Mouse (Mus musculus) adrenal gland (tissue): ENCODE data around the gene Ino80.

Experiments used
- intact Hi-C: fragments of 180-260 bp; cut with DNase I; formaldehyde crosslinking; loops from one replicate; pipeline ENCODE4 v1.15.1; 2025

Gene Ino80

DNA sequence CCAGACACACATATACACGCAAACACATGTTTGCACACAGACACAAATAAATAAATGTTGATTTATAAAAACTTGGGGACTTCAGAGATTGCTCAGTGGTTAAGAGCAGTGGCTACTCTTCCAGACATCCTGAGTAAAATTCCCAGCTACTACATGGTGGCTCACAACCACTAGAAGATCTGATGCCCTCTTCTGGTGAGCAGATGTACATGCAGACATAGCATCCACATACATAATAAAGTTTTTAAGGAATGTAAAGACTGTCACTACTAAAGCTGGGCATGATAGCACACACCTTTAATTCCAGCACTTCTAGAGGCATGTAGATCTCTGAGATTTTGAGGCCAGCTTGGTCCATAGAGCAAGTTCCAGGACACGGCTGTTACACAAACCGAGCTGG is 16.5 kb downstream of the Ino80 start:
- intact Hi-C loops, result no loop called here

DNA sequence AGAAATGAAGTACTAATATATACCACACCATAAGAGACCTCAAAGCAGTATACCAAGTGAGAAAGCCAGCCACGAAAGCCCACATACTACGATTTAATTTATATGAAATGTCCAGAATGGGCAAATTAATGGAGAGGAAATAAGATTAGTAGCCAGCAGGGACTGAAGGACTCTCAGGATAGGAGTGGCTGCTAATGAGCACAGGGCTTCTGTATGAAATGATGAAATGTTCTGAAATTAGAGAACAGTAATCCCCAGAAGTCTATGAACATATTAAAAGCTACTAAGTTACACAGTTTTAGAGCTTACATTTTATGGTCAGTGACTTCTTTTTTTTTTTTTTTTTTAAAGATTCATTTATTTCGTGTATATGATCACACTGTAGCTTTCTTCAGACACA is 22.9 kb downstream of the Ino80 start:
- intact Hi-C loops, result no loop called here

DNA sequence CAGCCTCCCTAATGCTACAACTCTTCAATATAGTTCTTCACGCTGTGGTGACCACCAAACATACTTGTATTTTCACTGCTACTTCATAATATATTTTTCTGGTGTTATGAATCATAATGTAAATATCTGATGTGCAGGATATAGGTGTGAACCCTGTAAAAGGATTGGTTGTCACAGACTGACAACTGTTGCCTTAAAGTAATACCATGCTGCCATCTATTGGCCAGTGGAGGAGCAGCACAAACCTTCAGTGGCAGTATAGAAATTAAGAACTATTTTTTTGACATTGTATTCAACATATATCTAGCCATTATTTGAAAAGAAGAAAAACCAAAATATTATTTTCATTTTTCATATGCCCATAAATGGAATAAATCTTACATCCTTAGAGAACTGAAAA is 40.5 kb downstream of the Ino80 start:
- intact Hi-C loops, result loop anchor here (5.0 kb wide), 1 partner anchor 135 kb away; no protein-coding TSS in a partner anchor

DNA sequence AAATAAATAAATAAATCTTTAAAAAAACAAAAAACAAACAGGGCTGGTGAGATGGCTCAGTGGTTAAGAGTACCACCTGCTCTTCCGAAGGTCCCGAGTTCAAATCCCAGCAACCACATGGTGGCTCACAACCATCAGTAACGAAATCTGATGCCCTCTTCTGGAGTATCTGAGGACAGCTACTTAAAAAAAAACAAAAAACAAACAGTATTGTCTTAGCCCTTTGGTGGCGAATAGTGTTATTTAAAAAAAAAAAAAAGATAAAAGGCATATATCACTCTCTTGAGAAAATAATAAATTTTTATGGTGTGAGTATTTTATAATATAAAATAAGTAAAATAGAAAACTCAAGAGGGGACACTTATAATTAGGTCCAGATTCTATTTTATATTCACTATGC is 41.0 kb downstream of the Ino80 start:
- intact Hi-C loops, result loop anchor here (5.0 kb wide), 1 partner anchor 134 kb away; no protein-coding TSS in a partner anchor

DNA sequence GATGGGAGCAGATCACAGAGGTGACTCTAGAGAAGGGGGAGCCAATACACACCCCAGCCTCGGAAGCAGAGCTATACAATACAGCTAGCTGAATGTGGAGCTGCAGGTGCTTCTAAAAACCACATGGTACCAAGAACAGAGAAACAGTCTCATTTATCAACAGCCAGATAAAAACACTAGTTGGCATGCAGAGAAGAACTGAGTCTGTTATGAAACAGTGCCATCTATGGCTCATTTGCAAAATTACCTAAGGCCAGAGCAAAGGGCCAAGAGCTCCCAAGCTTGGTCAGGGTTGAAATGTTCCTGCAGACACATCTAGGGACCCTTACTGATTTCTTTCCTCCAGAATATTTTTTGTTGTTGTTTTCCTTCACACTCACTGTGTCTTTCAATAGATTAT is 63.7 kb downstream of the Ino80 start:
- intact Hi-C loops, result loop anchor here (5.0 kb wide), 1 partner anchor 77 kb away; no protein-coding TSS in a partner anchor

DNA sequence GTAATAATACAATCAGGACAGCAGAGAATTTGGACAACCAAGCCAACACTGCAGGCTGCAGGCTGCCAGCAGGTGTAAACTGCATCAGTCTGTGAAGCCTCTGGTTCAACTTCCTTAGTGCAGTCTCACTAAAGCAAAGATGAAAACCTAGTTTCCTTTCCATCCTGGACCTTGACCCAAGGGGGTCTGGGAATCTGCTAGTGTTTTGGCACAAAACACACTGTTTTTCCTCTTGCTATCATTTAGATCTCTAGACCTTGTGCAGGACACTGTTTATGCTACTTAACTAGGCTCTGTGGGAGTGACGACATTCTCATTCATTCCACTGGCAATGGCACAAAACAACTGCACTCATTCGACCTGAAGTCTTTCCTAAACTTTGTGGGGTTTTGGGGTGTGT is 65.8 kb downstream of the Ino80 start:
- intact Hi-C loops, result loop anchor here (2.0 to 5.0 kb wide), 2 partner anchors 74 to 113 kb away; no protein-coding TSS in a partner anchor

DNA sequence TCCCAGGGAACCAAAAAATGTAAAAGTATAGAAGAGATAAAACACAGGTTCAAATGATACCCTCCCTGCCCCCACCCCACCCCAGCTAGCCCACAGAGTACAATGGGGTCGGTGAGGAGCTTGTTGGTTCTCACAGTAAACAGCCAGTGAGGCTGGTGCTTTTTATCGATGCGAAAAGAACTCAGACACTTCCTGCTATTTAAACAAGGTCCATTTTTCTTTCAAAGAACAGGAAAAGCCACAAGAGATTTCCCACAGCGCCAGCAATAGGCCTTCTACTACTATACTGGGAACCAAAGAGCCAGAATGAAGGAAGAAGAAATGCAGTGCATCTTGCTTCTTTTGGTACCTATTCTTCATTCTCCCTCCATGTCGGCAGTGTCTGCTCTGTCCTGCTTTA is 66.5 kb downstream of the Ino80 start:
- intact Hi-C loops, result loop anchor here (2.0 to 5.0 kb wide), 2 partner anchors 74 to 112 kb away; no protein-coding TSS in a partner anchor

DNA sequence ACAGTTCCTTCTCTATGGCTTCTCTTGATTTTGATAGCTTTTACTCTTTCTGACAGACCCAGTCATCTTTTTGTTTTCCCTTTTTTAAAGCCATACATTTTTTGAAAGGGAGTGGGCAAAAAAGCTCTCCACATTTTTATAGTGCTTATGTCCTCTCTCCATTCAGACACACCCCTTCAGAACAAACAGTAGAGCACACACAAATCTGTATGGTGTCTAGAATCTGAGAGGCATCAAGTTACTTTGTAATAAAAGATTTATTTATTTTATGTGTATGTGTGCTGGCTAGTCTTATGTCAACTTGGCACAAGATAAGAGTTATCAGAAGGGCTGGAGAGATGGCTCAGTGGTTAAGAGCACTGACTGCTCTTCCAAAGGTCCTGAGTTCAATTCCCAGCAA is 68.8 kb downstream of the Ino80 start:
- intact Hi-C loops, result no loop called here

DNA sequence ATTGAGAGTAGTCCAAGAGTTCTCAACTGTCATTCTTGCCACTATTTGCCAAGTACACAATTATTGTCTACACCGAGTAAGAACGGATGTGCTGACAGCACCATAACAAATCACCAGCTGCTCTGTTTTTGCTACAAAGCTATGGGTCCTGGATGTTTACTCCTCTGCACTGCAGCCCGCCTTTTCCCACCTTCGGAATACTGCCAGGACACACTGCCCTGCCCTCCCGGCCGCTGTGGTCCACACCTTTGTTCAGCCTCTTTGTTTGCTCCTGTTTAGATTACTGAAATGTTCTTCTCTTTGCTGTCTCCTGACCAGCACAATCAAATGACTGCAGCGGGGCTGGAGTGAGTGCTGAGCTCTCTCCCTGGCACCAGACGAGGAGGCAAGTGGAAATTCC is 69.2 kb downstream of the Ino80 start:
- intact Hi-C loops, result no loop called here

DNA sequence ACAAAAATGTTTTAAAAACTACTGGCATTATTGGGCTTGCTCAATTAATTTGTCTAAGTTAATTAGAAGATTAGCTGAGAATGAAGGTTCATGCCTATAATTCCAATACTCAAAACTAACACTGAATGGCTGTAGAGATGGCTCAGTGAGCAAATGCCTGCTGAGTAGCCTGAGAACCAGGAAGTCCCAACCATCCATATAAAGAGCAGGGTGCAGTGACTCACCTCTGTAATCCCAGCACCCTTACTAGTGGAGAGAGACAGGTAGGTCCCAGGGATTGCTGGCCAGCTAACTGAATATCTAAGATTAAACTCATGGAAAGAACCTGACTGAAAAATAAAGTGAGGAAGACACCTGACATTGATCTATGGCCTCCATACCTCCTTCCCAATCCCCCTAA is 78.2 kb downstream of the Ino80 start:
- intact Hi-C loops, result no loop called here

DNA sequence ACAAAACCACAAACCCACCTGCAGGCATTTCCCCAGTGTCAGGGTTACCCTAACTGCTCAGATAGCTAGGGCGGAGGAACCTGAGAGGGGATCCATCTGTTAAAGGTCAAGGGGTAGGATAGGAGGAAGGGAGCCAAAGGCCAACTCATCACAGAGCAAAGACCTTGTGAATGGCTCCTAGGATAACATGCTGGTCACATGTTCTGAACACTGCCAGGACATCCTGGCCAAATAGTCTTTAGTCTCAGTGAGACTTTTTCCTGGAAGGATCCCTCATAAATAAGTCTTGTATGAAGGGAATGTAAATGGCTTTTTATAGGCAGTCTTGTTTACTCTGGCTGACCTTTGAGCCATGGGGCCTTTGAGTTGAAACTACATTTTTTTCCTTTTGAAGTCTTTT is 78.8 kb downstream of the Ino80 start:
- intact Hi-C loops, result no loop called here

DNA sequence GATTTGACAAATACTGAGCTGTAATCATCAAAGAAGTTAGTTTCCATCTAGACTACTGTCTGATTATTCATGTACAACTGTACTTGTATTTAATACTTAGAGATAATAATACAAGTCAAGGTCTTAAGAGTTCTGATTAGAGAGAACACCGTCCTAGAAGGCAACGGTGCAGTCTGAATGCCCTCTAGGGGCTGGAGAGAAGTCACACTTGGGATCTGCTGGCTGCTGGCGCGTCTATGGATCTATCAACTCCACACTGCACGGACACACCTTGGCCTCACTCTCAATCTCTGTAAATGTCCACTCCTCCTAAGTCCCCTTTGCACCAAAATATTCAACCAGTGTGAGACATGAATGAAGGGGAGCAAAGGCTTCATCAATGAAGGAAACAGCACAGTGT is 79.2 kb downstream of the Ino80 start:
- intact Hi-C loops, result no loop called here

DNA sequence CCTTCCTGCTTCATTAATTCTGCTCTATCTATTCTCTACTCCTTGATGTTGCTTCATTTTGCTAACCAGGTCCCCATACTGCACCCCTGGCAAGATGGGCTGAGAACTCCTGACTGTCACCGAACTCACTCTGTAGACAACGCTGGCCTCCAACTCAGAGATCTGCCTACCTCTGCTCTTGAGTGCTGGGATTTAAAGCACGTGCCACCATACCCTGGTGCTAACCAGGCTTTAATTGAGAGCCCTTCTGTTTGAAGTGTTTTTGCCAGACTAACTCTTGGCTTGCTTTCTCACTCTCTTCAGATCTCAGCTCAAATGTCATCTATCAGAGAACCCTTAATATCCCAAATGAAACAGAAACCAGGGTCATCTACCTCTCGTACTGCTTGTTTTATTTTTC is 87.5 kb downstream of the Ino80 start:
- intact Hi-C loops, result no loop called here

DNA sequence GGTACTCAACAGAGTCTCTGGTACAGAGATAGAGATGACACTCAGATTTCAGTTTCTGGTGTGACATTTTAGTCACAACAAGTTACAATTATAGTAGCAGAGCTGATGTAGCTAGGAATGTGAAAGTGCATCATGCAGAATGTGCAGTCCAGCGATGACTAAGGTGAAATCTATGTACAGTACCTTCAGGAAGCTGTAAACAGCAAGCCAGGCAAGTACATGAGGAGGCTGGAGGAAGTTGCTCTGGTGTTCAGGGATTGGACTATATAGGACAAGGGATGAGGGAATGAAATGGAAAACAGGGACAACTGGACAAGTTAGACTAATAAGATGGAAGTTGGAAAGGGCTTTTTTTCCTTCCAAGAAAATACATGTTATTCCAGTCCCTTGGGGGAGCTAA is 89.2 kb downstream of the Ino80 start:
- intact Hi-C loops, result no loop called here

DNA sequence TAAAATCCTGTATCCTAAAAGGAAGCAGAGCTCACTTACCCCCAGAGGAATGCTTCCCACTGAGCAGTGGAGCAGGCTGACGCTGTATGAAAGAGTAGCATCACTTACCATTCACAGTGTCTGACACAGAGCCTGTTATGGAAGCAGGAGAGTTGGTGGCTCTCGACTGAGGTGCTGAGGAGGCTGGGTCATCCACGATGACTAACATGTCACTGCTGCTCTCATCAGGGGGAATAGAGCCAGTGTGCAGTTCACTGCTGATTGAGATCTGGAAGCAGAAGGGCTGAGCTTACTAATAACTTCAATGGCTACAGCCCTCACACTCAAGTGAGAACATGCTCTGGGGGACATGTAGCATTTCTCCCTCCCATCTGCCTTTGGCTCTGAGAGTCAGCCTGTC is 98.0 kb downstream of the Ino80 start:
- intact Hi-C loops, result loop anchor here (5.0 kb wide), 1 partner anchor 42 kb away; no protein-coding TSS in a partner anchor

DNA sequence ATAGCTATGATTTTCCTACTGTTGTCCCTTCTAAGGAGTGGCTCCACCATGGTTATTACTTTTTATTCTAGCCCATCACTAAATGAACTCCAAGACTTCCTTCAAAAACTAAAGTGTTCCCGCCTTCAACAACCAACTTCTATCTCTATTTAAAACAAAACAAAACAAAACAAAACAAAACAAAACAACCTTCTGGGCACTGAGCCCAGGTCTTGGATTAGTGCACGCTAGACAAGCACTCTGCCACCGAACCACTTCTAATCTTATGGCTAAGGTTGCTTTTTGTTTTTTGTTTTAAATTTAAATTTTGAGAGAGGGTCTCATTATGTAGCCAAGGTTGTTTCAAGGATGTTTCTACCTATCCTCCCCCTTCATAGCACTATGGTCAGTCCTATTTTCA is 99.7 kb downstream of the Ino80 start:
- intact Hi-C loops, result loop anchor here (5.0 kb wide), 1 partner anchor 41 kb away; no protein-coding TSS in a partner anchor

DNA sequence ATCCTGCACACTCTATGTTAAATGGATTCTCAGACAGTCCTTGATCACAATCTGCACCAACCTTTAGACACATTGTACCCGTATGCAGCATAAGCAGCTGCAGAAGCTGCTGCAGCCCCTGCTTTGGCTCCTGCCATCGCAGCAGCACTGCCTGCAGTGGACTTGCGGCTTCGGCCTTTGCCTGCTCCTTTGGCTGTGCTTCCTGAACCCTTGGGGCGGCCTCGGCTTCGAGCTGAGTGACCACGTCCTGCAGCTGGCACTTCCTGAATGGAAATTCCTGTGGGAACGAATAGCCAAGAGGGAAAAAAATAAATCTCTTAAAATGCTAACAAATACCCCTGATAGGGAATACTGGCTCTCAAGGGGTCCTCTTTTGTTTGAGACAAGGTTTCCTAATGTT is 100.2 kb downstream of the Ino80 start:
- intact Hi-C loops, result loop anchor here (5.0 kb wide), 1 partner anchor 40 kb away; no protein-coding TSS in a partner anchor

DNA sequence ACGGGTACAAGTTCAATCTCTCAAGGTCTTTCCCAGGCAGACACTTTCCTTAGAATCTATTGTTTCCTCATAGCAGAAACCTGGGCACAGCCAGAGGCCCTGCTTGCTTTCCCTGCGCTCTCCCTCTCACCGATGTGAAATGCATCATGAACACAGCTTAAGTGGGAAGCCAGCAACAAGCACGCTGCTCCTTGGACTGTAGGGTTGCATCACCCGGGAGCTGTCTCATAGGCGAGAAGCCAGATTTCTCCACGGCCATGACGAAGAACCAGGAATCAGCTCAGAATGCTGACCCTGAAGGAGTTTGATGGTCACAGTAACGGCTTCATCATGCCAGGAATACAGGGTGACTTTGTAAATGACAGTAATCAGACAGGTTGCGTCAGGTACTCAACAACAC is 107.4 kb downstream of the Ino80 start:
- intact Hi-C loops, result no loop called here

DNA sequence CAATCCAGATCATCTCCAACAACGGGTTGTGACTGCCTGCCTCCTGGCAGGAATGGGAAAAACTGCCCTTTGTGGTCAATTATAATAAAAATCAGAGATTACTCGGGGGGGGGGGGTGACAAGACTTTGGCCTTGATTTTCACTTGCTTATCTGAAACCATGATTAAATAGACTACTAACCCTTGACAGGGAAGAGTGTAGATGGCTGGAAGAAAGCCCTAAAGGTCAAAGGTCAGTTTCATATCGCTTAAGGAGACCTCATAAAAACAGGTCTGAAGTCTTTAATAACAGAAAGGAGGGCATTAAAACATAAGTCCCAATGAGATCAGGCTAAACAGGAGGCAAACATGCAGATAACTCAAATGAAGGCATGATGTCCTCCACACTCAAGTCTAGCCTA is 110.1 kb downstream of the Ino80 start:
- intact Hi-C loops, result no loop called here

DNA sequence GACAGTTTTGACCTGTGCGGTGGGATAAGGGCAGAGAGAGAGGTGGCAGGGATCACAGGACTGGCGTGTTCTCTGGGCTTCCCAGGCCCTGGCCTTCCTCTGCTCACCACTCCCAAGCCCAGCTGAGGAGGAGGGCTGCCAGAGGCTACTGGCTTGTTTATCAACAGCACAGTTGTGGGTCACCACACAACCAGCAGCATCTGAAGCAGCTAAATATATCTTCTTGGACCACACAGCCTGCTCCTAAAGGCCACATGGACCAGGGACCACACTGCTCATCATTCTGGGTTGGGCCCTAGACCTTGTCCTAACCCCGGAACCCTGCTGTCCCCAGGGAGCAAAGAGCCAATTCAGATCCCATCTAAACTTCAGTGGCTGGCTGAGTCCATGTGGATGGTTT is 112.5 kb downstream of the Ino80 start:
- intact Hi-C loops, result no loop called here

DNA sequence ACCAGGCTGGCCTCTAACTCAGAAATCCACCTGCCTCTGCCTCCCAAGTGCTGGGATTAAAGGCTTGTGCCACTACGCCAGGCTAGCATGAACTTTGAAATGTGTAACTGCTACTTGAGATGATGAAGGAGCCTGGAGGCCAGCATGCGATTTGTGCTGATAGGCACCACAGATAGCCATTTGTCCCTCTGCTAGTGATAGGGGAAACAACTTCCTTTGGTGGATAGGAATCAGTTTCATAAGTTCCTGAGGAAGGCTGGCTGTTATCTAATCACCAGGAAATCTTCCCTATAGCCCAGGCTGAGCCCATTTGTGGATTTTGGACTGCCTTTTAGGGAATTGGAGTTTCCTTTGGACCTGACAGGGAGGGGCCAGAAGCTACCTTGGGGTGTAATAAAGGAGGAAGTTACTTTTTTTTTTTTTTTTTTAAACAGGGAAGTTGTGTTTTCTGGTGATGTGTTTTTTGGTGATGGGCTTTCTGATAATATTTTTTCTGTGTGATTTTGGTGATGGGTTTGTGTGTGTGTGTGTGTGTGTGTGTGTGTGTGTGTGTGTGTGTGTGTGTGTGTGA is 117.7 kb downstream of the Ino80 start:
- intact Hi-C loops, result no loop called here

DNA sequence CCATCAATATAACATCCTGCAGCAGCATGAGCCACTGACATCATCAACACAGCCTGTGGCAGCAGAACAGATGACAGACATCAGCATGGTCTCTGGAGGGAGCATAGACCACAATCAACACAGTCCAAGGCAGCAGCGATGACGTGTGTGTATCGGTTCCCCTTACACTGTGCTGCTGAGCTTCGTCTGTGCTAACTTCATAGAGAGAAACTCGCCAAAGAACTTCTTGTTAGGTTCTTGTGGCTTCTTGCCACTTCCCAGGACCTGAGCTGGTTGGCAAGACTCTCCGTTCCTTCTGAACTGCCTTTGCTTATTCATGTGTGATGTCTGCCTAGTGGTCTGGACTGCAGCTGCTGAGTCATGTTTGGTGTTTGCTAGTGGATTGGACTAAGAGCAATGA is 119.2 kb downstream of the Ino80 start:
- intact Hi-C loops, result no loop called here

DNA sequence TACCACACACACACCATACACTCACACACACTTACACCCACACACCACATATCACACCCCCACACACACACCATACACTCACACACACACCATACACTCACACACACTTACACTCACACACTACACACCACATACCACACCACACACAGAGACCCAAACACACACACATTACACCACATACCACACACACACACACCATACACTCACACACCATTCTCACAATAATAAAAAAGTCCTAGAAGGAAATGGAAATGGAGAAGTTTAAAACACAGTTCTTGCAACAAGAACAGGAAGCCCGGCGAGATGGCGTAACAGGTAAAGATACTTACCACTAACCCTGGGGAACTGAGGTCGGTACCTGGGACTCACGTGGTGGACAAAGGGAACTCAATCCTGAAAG is 120.7 kb downstream of the Ino80 start:
- intact Hi-C loops, result no loop called here

DNA sequence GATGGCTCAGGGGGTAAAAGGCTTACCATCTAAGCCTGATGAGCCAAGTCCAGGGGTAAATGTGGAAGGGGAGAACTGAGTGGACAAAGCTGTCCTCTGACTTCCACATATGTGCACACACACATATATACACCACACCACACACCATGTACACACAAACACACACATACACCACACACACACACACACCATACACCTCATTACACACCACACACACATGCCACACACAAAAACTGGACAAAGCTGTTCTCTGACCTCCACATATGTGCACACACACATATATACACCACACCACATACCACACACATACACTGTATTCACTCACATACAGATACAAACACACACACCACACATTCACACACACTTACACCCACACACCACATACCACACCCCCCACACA is 121.2 kb downstream of the Ino80 start:
- intact Hi-C loops, result no loop called here
